Mouse (Mus musculus): ENCODE measurements around the gene Aldh3b3. TPM values are rescaled to one million over a fixed set of nuclear protein-coding genes. Genes with fewer than 3 reads are reported as not detected.
A peak's percentile ranks its signal among the peaks of the same experiment; 100 is the strongest.

The Aldh3b3 gene
- total and polyA plus RNA-seq, 2 experiments from 2014 or later: 0.29 TPM; not detected in 1

- Histone ChIP-seq H3K27ac (ENCODE audit: low read depth) (no peak overlapping the region), H3K36me3 (replicated peaks; ENCODE audit: control insufficient read depth, insufficient read depth, low read length) (no peaks in the 10 kb centered on the region), H3K4me2 (ENCODE audit: low read depth, low read length) (no peak overlapping the region), H3K27me3 (ENCODE audit: control insufficient read depth, insufficient read depth, low read length) (no peaks in the 10 kb centered on the region; the same call in 1 of the 2 replicates), H3K4me3 (ENCODE audit: low read depth, low read length) (no peak overlapping the region), H3K4me1 (ENCODE audit: control insufficient read depth, insufficient read depth) (peaks cover 29% of the 10 kb centered on the region; the same call in 1 of the 2 replicates), H3K9me3 (replicated peaks; ENCODE audit: control insufficient read depth, low read length) (no peaks in the 10 kb centered on the region), H3K9ac (replicated peaks; ENCODE audit: low read depth, low read length) (no peak overlapping the region)
- no peak for TF ChIP-seq EP300 (IDR thresholded peaks at IDR 0.05; ENCODE audit: low read depth)
- no peak for TF ChIP-seq CTCF (IDR thresholded peaks at IDR 0.05; ENCODE audit: low read depth)
- ATAC-seq (ENCODE audit: insufficient read depth, low read depth): no peak
- 79% methylated on average over 6 of the region's 6 CpGs for WGBS
- DNase-seq (ENCODE audit: low spot score): no peak
Observed at GRCm38 (mm10) chr19:3925859-3926258, 32.6 kb upstream of the Aldh3b3 start.

- TF ChIP-seq CTCF (IDR thresholded peaks at IDR 0.05; ENCODE audit: low read depth) (no peak), EP300 (IDR thresholded peaks at IDR 0.05; ENCODE audit: low read depth) (no peak)
- ATAC-seq (ENCODE audit: insufficient read depth, low read depth) (no peak), DNase-seq (ENCODE audit: low spot score) (no peak)
- Histone ChIP-seq H3K4me1 (ENCODE audit: control insufficient read depth, insufficient read depth) (peaks cover 29% of the 10 kb centered on the region; the same call in 1 of the 2 replicates), H3K27ac (ENCODE audit: low read depth) (no peak overlapping the region), H3K27me3 (ENCODE audit: control insufficient read depth, insufficient read depth, low read length) (no peaks in the 10 kb centered on the region; the same call in 1 of the 2 replicates), H3K4me3 (ENCODE audit: low read depth, low read length) (no peak overlapping the region), H3K4me2 (ENCODE audit: low read depth, low read length) (no peak overlapping the region), H3K9ac (replicated peaks; ENCODE audit: low read depth, low read length) (no peak overlapping the region), H3K36me3 (replicated peaks; ENCODE audit: control insufficient read depth, insufficient read depth, low read length) (no peaks in the 10 kb centered on the region), H3K9me3 (replicated peaks; ENCODE audit: control insufficient read depth, low read length) (no peaks in the 10 kb centered on the region)
- 41% methylated on average over 3 of the region's 3 CpGs for WGBS
Observed at GRCm38 (mm10) chr19:3926279-3926678, 32.2 kb upstream of the Aldh3b3 start.

GRCm38 (mm10) chr19:3926685-3927084 lies 31.8 kb upstream of the Aldh3b3 start:
- DNase-seq (ENCODE audit: low spot score) (no peak), ATAC-seq (ENCODE audit: insufficient read depth, low read depth) (no peak)
- H3K9ac ChIP-seq (replicated peaks; ENCODE audit: low read depth, low read length): no peak overlapping the region
- no peak for TF ChIP-seq EP300 (IDR thresholded peaks at IDR 0.05; ENCODE audit: low read depth)
- TF ChIP-seq CTCF (IDR thresholded peaks at IDR 0.05; ENCODE audit: low read depth): no peak
- H3K4me1 ChIP-seq (ENCODE audit: control insufficient read depth, insufficient read depth): peaks cover 29% of the 10 kb centered on the region; the same call in 1 of the 2 replicates
- 53% methylated on average over 6 of the region's 6 CpGs for WGBS
- no peaks in the 10 kb centered on the region; the same call in 1 of the 2 replicates for H3K27me3 ChIP-seq (ENCODE audit: control insufficient read depth, insufficient read depth, low read length)
- H3K4me3 ChIP-seq (ENCODE audit: low read depth, low read length): no peak overlapping the region
- H3K27ac ChIP-seq (ENCODE audit: low read depth): no peak overlapping the region
- H3K4me2 ChIP-seq (ENCODE audit: low read depth, low read length): no peak overlapping the region
- H3K9me3 ChIP-seq (replicated peaks; ENCODE audit: control insufficient read depth, low read length): no peaks in the 10 kb centered on the region
- H3K36me3 ChIP-seq (replicated peaks; ENCODE audit: control insufficient read depth, insufficient read depth, low read length): no peaks in the 10 kb centered on the region

GRCm38 (mm10) chr19:3927989-3928388 lies 30.5 kb upstream of the Aldh3b3 start:
- Histone ChIP-seq H3K9me3 (replicated peaks; ENCODE audit: control insufficient read depth, low read length) (no peaks in the 10 kb centered on the region), H3K36me3 (replicated peaks; ENCODE audit: control insufficient read depth, insufficient read depth, low read length) (no peaks in the 10 kb centered on the region), H3K27ac (ENCODE audit: low read depth) (no peak overlapping the region), H3K9ac (replicated peaks; ENCODE audit: low read depth, low read length) (no peak overlapping the region), H3K27me3 (ENCODE audit: control insufficient read depth, insufficient read depth, low read length) (no peaks in the 10 kb centered on the region; the same call in 1 of the 2 replicates), H3K4me3 (ENCODE audit: low read depth, low read length) (no peak overlapping the region), H3K4me2 (ENCODE audit: low read depth, low read length) (no peak overlapping the region), H3K4me1 (ENCODE audit: control insufficient read depth, insufficient read depth) (peaks cover 29% of the 10 kb centered on the region; the same call in 1 of the 2 replicates)
- 89% methylated on average over 4 of the region's 4 CpGs for WGBS
- DNase-seq (ENCODE audit: low spot score) (no peak), ATAC-seq (ENCODE audit: insufficient read depth, low read depth) (no peak)
- TF ChIP-seq CTCF (IDR thresholded peaks at IDR 0.05; ENCODE audit: low read depth) (no peak), EP300 (IDR thresholded peaks at IDR 0.05; ENCODE audit: low read depth) (no peak)

- DNase-seq (ENCODE audit: low spot score) (no peak), ATAC-seq (ENCODE audit: insufficient read depth, low read depth) (no peak)
- Histone ChIP-seq H3K9me3 (replicated peaks; ENCODE audit: control insufficient read depth, low read length) (no peaks in the 10 kb centered on the region), H3K4me2 (ENCODE audit: low read depth, low read length) (no peak overlapping the region), H3K36me3 (replicated peaks; ENCODE audit: control insufficient read depth, insufficient read depth, low read length) (no peaks in the 10 kb centered on the region), H3K27me3 (ENCODE audit: control insufficient read depth, insufficient read depth, low read length) (no peaks in the 10 kb centered on the region; the same call in 1 of the 2 replicates), H3K4me1 (ENCODE audit: control insufficient read depth, insufficient read depth) (peaks cover 25% of the 10 kb centered on the region; the same call in 1 of the 2 replicates), H3K4me3 (ENCODE audit: low read depth, low read length) (no peak overlapping the region), H3K9ac (replicated peaks; ENCODE audit: low read depth, low read length) (no peak overlapping the region), H3K27ac (ENCODE audit: low read depth) (peak overlapping the region; percentile 76)
- WGBS: 72% methylated on average over 4 of the region's 4 CpGs
- TF ChIP-seq EP300 (IDR thresholded peaks at IDR 0.05; ENCODE audit: low read depth) (no peak), CTCF (IDR thresholded peaks at IDR 0.05; ENCODE audit: low read depth) (no peak)
Observed at GRCm38 (mm10) chr19:3928779-3929178, 29.7 kb upstream of the Aldh3b3 start.

All from heart, postnatal 0 days (tissue).